Mouse (Mus musculus): ENCODE data around the gene B3gnt3.
"Not testable (repeated sequence)": the region's sequence is repeated elsewhere in the genome, so short reads cannot be mapped to it uniquely, and the experiment has no call there.

B3gnt3 gene

GRCm38 (mm10) chr8:71701414-71702086 lies at the start of gene B3gnt3:
Gene B3gnt3 (minus strand): TSS chr8:71701789.
- DNase-seq (ENCODE audit: low spot score in 2 of 2), result no peak

GRCm38 (mm10) chr8:71749321-71750075 lies 47.9 kb upstream of the B3gnt3 start:
- DNase-seq (ENCODE audit: low spot score in 2 of 2), result not testable (repeated sequence)

GRCm38 (mm10) chr8:71747082-71747481 lies 45.5 kb upstream of the B3gnt3 start:
- DNase-seq (ENCODE audit: low spot score in 2 of 2), result not testable (repeated sequence)

- no peak for DNase-seq (ENCODE audit: low spot score in 2 of 2)
Measured at GRCm38 (mm10) chr8:71745322-71745721, 43.7 kb upstream of the B3gnt3 start.

- DNase-seq (ENCODE audit: low spot score in 2 of 2), result no peak
Measured at GRCm38 (mm10) chr8:71742783-71743182, 41.2 kb upstream of the B3gnt3 start.

- DNase-seq (ENCODE audit: low spot score in 2 of 2), result no peak
Measured at GRCm38 (mm10) chr8:71741687-71742114, 40.1 kb upstream of the B3gnt3 start.

- DNase-seq (ENCODE audit: low spot score in 2 of 2), result peak in 1 of 2 experiments; percentile 11
Measured at GRCm38 (mm10) chr8:71741226-71741625, 39.6 kb upstream of the B3gnt3 start.

GRCm38 (mm10) chr8:71738316-71738715 lies 36.7 kb upstream of the B3gnt3 start:
- DNase-seq (ENCODE audit: low spot score in 2 of 2), result peak in 1 of 2 experiments; percentile 9

- DNase-seq (ENCODE audit: low spot score in 2 of 2), result peak; percentile 65 to 87
Measured at GRCm38 (mm10) chr8:71731652-71732230, 30.2 kb upstream of the B3gnt3 start.

GRCm38 (mm10) chr8:71728826-71729620 lies 27.4 kb upstream of the B3gnt3 start:
- peak in 1 of 2 experiments; percentile 40 for DNase-seq (ENCODE audit: low spot score in 2 of 2)

GRCm38 (mm10) chr8:71728240-71728785 lies 26.7 kb upstream of the B3gnt3 start:
- DNase-seq (ENCODE audit: low spot score in 2 of 2), result peak in 1 of 2 experiments; percentile 68

- DNase-seq (ENCODE audit: low spot score in 2 of 2), result peak; percentile 82 to 94
Measured at GRCm38 (mm10) chr8:71725122-71725924, 23.7 kb upstream of the B3gnt3 start, which contains the start of gene Fcho1. Gene Fcho1 (minus strand): TSS chr8:71725716.

- DNase-seq (ENCODE audit: low spot score in 2 of 2), result peak; percentile 37 to 50
Measured at GRCm38 (mm10) chr8:71724389-71724788, 22.8 kb upstream of the B3gnt3 start.

- peak; percentile 79 to 88 for DNase-seq (ENCODE audit: low spot score in 2 of 2)
Measured at GRCm38 (mm10) chr8:71723047-71723551, 21.5 kb upstream of the B3gnt3 start.

GRCm38 (mm10) chr8:71719928-71720457 lies 18.4 kb upstream of the B3gnt3 start:
- DNase-seq (ENCODE audit: low spot score in 2 of 2), result peak in 1 of 2 experiments; percentile 45

GRCm38 (mm10) chr8:71719218-71719617 lies 17.6 kb upstream of the B3gnt3 start:
- DNase-seq (ENCODE audit: low spot score in 2 of 2), result peak; percentile 71 to 86

- DNase-seq (ENCODE audit: low spot score in 2 of 2), result peak in 1 of 2 experiments; percentile 39
Measured at GRCm38 (mm10) chr8:71718252-71718651, 16.7 kb upstream of the B3gnt3 start.

GRCm38 (mm10) chr8:71717096-71717495 lies 15.5 kb upstream of the B3gnt3 start:
- peak in 1 of 2 experiments; percentile 17 for DNase-seq (ENCODE audit: low spot score in 2 of 2)

- no peak for DNase-seq (ENCODE audit: low spot score in 2 of 2)
Measured at GRCm38 (mm10) chr8:71716561-71717053, 15.0 kb upstream of the B3gnt3 start.

- DNase-seq (ENCODE audit: low spot score in 2 of 2), result no peak
Measured at GRCm38 (mm10) chr8:71715531-71715930, 13.9 kb upstream of the B3gnt3 start.
